12 mouse cellular contexts compared by ENCODE assay signal in genomic region chr5:100864438-100864837, GRCm38 (mm10). TPM values are rescaled to one million over a fixed set of nuclear protein-coding genes. Genes with fewer than 3 reads are reported as not detected.
A peak's percentile ranks its signal among the peaks of the same experiment; 100 is the strongest.
DNase-seq lines count a peak whose midpoint lies in the region; ATAC-seq lines count a peak whose summit lies in the region.
"Had no signal": no experiment of that assay in that cellular context is flagged by ENCODE, and none has a peak within 500 bp of the region (broad histone marks: within the 10 kb centered on the region; RNA-seq: fewer than 3 reads in every experiment).

No protein-coding gene starts in this region.

- no peak overlapping the region for H3K27ac ChIP-seq in heart, embryonic 11.5 days (ENCODE audit: low read depth, low read length)
- H3K27ac ChIP-seq in heart, embryonic 15.5 days = peak overlapping the region; percentile 79

- peaks cover 16% of the 10 kb centered on the region for H3K4me1 ChIP-seq in heart, embryonic 11.5 days (ENCODE audit: control insufficient read depth, insufficient read depth, low read length)
- peaks cover 47% of the 10 kb centered on the region for H3K4me1 ChIP-seq in heart, embryonic 15.5 days (replicated peaks)

- no peaks in the 10 kb centered on the region for H3K27me3 ChIP-seq in heart, embryonic 11.5 days (ENCODE audit: control insufficient read depth, insufficient read depth, low read length)
- H3K27me3 ChIP-seq in heart, embryonic 15.5 days = no peaks in the 10 kb centered on the region

- DNase-seq in heart, adult 18-20 months = peak; percentile 68 to 84
- peak; percentile 22 for DNase-seq in adrenal gland, postnatal 25 days
- peak; percentile 32 for DNase-seq in kidney, postnatal 14 days
- DNase-seq in left cerebral cortex, postnatal 14 days (ENCODE audit: low spot score in 2 of 2) = no peak
- no peak for DNase-seq in cerebellum, postnatal 14 days
- DNase-seq: cerebellum, adult 11 months; lung, embryonic 14.5 days; thymus, postnatal 4 days had no signal

- intact Hi-C loops in left cerebral cortex, postnatal 14 days (cut with DNase I) = no loop called here

- H3K4me3 ChIP-seq in heart, embryonic 11.5 days (ENCODE audit: low read depth, low read length) = no peak overlapping the region
- no peak overlapping the region for H3K4me3 ChIP-seq in heart, embryonic 15.5 days

- ATAC-seq in heart, embryonic 11.5 days (replicated peaks; ENCODE audit: insufficient number of reproducible peaks, low FRiP score, low TSS enrichment) = no peak
- ATAC-seq in heart, embryonic 15.5 days (replicated peaks; ENCODE audit: insufficient number of reproducible peaks, insufficient read depth, low FRiP score, low read depth) = peak; percentile 44
- no peak for ATAC-seq in monocyte, adult 5-6 weeks (replicated peaks; ENCODE audit: insufficient number of reproducible peaks, low FRiP score, low TSS enrichment, poor library complexity, severe bottlenecking)
- ATAC-seq: forebrain, embryonic 16.5 days had no signal

- no peaks in the 10 kb centered on the region for H3K36me3 ChIP-seq in heart, embryonic 11.5 days (ENCODE audit: control insufficient read depth, insufficient read depth, low read length)
- no peaks in the 10 kb centered on the region for H3K36me3 ChIP-seq in heart, embryonic 15.5 days

- H3K9me3 ChIP-seq in heart, embryonic 11.5 days (replicated peaks; ENCODE audit: control insufficient read depth, low read length) = no peaks in the 10 kb centered on the region
- no peaks in the 10 kb centered on the region for H3K9me3 ChIP-seq in heart, embryonic 15.5 days (replicated peaks)

- no peak overlapping the region for H3K9ac ChIP-seq in heart, embryonic 11.5 days (ENCODE audit: low read depth, low read length)
- H3K9ac ChIP-seq in heart, embryonic 15.5 days = no peak overlapping the region
- H3K9ac ChIP-seq: lung, embryonic 14.5 days had no signal

- 74% methylated on average over 6 of the region's 6 CpGs for WGBS in heart, embryonic 11.5 days (ENCODE audit: insufficient replicate concordance)
- WGBS in heart, embryonic 15.5 days = 51% methylated on average over 6 of the region's 6 CpGs

- no peak overlapping the region for H3K4me2 ChIP-seq in heart, embryonic 11.5 days
- H3K4me2 ChIP-seq in heart, embryonic 15.5 days = peak overlapping the region; percentile 24; the same call in 1 of the 2 replicates
- H3K4me2 ChIP-seq: lung, embryonic 14.5 days had no signal

RNA-seq across cellular contexts. Expression of gene Gpat3, which starts 18.9 kb away (rescaled TPM):
- total RNA-seq in heart, adult 18-20 months (2021) = 10 to 100 TPM; 19.8 to 26.1 TPM
- polyA plus RNA-seq in heart, embryonic 11.5 days (2014; fragmentation: Nextera tagmentation; extraction: Ambion mirVana) = 6.9 and 7.4 TPM in 2 replicates
- 5.0 and 8.7 TPM in 2 replicates for total RNA-seq in adrenal gland, postnatal 25 days (2021)
- 14.3 and 15.5 TPM in 2 replicates for polyA plus RNA-seq in heart, embryonic 15.5 days (2015; fragmentation: Nextera tagmentation; extraction: Ambion mirVana)
- 1 to 10 TPM; 1.4 to 1.5 TPM for total RNA-seq in left cerebral cortex, postnatal 14 days (2021)
- total RNA-seq in monocyte, adult 5-6 weeks (2017) = 0.87 to 2.1 TPM (median 1.6 TPM) in 3 replicates

RNA-seq across cellular contexts. Expression of gene Abraxas1, which starts 43.7 kb away (rescaled TPM):
- 10 to 100 TPM in 1 of 2 experiments, 1 to 10 TPM in 1; 8.8 to 11.0 TPM for total RNA-seq in heart, adult 18-20 months (2021)
- polyA plus RNA-seq in heart, embryonic 11.5 days (2014; fragmentation: Nextera tagmentation; extraction: Ambion mirVana) = 22.2 and 33.8 TPM in 2 replicates
- total RNA-seq in adrenal gland, postnatal 25 days (2021) = 13.6 and 18.7 TPM in 2 replicates
- 31.2 and 33.9 TPM in 2 replicates for polyA plus RNA-seq in heart, embryonic 15.5 days (2015; fragmentation: Nextera tagmentation; extraction: Ambion mirVana)
- total RNA-seq in left cerebral cortex, postnatal 14 days (2021) = 1 to 10 TPM; 5.7 to 5.9 TPM
- 13.2 to 47.0 TPM (median 14.1 TPM) in 3 replicates for total RNA-seq in monocyte, adult 5-6 weeks (2017)

Comparison
In these comparisons a context has a peak if more than half of its experiments do, and no peak if none do; other contexts are left out.
1. DNase-seq: peak in heart, adult 18-20 months (2 of 2), adrenal gland, postnatal 25 days (single experiment) and kidney, postnatal 14 days (single experiment); none in left cerebral cortex, postnatal 14 days (0 of 2) and cerebellum, postnatal 14 days (0 of 2).